Mouse (Mus musculus) adrenal gland, adult (tissue): Measurements from ENCODE around the gene Csnk1g2.

Source experiments
- DNase-seq, 2 experiments: peaks; one replicate each; pipeline ENCODE4 v3.0.0; 2022 to 2023; ENCODE audit warnings: low spot score in 1 of 2; ENCODE audit not compliant: inconsistent age in 2 of 2

Csnk1g2 gene

DNA sequence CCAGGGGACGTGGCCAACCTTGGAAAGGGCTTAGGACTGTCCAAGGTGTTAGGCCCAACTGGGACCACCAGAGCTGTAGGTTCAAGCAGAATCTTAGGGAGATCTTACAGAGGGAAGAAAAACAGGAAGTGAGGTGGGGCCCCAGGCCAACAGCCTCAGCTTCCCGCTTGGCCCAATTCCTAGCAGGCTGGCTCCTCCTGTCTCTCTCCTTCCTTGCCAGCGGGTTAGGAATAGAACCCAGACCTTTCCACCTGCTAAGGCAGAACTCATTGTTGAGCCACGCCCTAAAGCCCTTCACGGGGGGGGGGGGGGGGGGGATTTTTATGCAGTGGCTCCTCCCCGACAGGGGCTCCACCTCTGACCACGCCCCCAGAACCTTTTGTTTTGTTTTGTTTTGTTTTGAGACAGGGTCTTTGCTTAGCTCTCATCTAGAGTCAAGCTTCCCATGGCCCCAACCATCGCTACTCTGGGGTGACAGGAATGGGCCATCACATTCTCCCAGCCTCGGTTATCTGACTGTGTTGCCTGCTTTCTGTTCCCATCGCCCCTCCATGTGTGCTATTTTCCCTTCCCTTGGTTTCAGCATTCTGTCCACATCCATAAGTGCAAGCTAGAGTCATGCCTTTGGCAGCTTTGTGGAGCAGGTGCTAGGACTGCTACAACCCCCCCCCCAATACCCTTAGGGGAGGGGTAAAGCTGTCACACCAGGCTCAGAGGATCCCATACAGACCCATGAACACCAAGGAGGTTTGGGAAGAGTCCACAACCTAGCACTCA lies 56.2 kb downstream of the Csnk1g2 start:
- DNase-seq = peak in 1 of 2 experiments; percentile 57

- peak; percentile 74 to 76 for DNase-seq
Observed at GRCm38 (mm10) chr10:80679556-80680259, 57.1 kb downstream of the Csnk1g2 start.

DNA sequence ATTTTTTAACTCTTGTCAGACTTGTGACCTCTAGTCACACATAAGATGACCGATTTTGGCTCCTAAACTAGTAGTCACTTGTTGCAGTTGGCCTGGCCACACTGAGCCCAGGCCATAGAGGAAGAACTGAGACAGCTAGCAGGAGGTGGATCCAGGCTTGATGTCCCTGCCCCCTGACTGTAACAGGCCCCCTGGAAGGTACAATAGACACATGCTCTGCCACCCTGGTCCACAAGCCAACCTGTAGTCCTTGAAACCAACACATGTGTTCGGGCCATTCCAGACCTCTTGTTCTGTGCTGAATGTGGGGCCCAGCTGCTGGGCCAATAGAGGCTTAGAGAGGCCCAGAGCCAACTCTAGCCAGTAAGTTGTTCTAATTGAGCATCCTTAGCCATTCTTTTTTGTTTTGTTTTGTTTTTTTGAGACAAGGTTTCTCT lies 57.6 kb downstream of the Csnk1g2 start:
- no peak for DNase-seq

GRCm38 (mm10) chr10:80682003-80682402 lies 59.4 kb downstream of the Csnk1g2 start:
- no peak for DNase-seq

- DNase-seq = peak; percentile 53 to 73
Observed at GRCm38 (mm10) chr10:80683647-80684046, 61.0 kb downstream of the Csnk1g2 start.

GRCm38 (mm10) chr10:80684214-80684613 lies 61.6 kb downstream of the Csnk1g2 start:
- peak; percentile 81 to 92 for DNase-seq

- no peak for DNase-seq
Observed at GRCm38 (mm10) chr10:80684984-80685383, 62.3 kb downstream of the Csnk1g2 start.

DNA sequence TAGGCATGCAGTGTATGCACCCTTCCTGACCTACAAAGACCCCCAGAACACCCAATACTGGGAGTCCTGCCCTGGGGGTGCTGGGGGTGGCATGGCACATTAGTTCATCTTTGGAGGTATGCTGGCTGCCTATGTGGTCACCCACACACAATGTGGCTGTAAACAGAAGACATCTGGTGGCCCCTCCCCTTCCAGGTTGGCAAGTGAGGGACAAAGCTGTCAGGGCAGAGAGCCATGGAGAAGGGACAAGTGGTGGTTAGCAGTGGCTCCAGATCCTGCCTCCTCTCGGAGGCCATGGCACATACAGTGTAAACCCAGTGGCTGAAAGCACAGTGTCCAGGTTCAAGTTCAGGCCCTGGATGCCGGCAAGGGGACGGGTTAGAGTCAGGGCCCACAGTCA lies 64.0 kb downstream of the Csnk1g2 start:
- no peak for DNase-seq

GRCm38 (mm10) chr10:80687850-80688249 lies 65.2 kb downstream of the Csnk1g2 start:
- peak; percentile 80 to 93 for DNase-seq
